Mouse (Mus musculus) hindbrain, embryonic 14.5 days (tissue): ENCODE results near the gene Mfsd14a. TPM values are rescaled to one million over a fixed set of nuclear protein-coding genes. Genes with fewer than 3 reads are reported as not detected.
"Not testable (repeated sequence)": the region's sequence is repeated elsewhere in the genome, so short reads cannot be mapped to it uniquely, and the experiment has no call there.

ENCODE experiments used
- ATAC-seq: fragments of 200-750 bp; cut with Nextera tagmentation; 2 replicates; pipeline ENCODE4 v1.8.0; 2017; ENCODE audit warnings: moderate number of reproducible peaks, mild to moderate bottlenecking, moderate TSS enrichment, moderate library complexity; ENCODE audit not compliant: low FRiP score
- DNase-seq: peaks from one replicate; pipeline ENCODE4 v3.0.0-alpha.2; 2015; ENCODE audit warnings: low spot score
- H3K27ac ChIP-seq: fragments of 300-500 bp; sonication (generic); 2 replicates; pipeline ENCODE4 v1.5.1; 2014; ENCODE audit warnings: mild to moderate bottlenecking, moderate library complexity
- H3K27me3 ChIP-seq: fragments of 300-500 bp; sonication (generic); 2 replicates; pipeline ENCODE4 v1.6.1; 2014; ENCODE audit warnings: mild to moderate bottlenecking, low read length, mixed read lengths; ENCODE audit not compliant: control insufficient read depth, insufficient read depth
- H3K36me3 ChIP-seq: fragments of 300-500 bp; sonication (generic); replicated peaks from 2 replicates; pipeline ENCODE4 v1.6.1; 2014; ENCODE audit not compliant: control insufficient read depth, insufficient read depth
- H3K4me1 ChIP-seq: fragments of 300-500 bp; sonication (generic); replicated peaks from 2 replicates; pipeline ENCODE4 v1.6.1; 2014; ENCODE audit warnings: antibody characterized with exemption, low read length, mixed read lengths; ENCODE audit not compliant: control insufficient read depth, insufficient read depth
- H3K4me2 ChIP-seq: fragments of 300-500 bp; sonication (generic); replicated peaks from 2 replicates; pipeline ENCODE4 v1.6.1; 2014; ENCODE audit warnings: mild to moderate bottlenecking, moderate library complexity
- H3K4me3 ChIP-seq: fragments of 300-500 bp; sonication (generic); replicated peaks from 2 replicates; pipeline ENCODE4 v1.5.1; 2014; ENCODE audit warnings: mild to moderate bottlenecking, low read length
- H3K9ac ChIP-seq: fragments of 300-500 bp; sonication (generic); 2 replicates; pipeline ENCODE4 v1.6.1; 2014
- H3K9me3 ChIP-seq: fragments of 300-500 bp; sonication (generic); 2 replicates; pipeline ENCODE4 v1.6.1; 2016; ENCODE audit warnings: low read length; ENCODE audit not compliant: control insufficient read depth
- WGBS: fragments of 180-500 bp; shearing (Covaris S2); extraction: QIAGEN DNeasy Blood & Tissue Kit; methylation state at CpG from one replicate; pipeline ENCODE4 v1.1.7; 2014; 5-methylcytosine and 5-hydroxymethylcytosine counted together
- polyA plus RNA-seq: library from polyadenylated mRNA; unstranded; fragments of >200 nt; fragmentation: Nextera tagmentation; extraction: Ambion mirVana; gene quantifications from 2 replicates; pipeline ENCODE4 v1.2.1, GENCODE M21; 2014

The Mfsd14a gene
- polyA plus RNA-seq, 1 experiment from 2014 or later: 71.2 TPM

DNA sequence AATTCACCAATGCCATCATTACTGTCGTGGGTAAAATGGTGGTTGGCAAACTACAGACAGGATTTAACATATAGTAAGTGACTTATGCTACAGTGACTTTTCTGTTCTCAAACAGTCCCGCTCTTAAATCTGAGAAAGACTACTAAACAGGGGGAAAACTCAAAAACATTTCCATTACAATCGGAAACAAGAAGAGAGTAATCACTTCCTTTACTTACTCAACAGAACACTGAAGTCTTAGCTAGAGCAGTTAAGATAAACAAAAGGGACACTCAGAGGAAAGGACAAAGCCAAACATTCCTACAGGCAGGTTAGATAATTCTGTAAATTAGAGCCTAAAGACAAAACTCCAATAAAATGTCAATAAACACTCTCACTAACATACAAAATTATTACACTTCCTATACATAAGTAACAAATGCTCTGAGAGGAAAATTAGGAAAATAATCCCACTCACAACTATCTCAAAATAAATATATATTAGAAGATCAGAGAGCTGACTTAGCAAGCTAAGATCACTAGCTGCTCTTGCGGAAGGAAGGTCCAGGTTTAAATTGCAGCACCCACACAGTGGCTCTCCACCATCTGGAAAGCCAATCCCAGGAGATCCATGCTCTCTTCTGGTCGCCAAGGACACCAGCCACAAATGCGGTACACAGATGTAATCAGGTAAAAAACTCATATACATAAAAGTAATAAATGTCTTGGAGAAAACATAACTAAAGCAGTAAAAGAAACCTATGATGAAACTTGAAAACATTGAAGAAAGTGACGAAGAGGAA is 6.1 kb downstream of the Mfsd14a start:
- H3K4me2 ChIP-seq: no peak overlapping the region
- H3K27ac ChIP-seq: no peak overlapping the region
- H3K9ac ChIP-seq: no peak overlapping the region
- no peak overlapping the region for H3K4me3 ChIP-seq
- DNase-seq (no peak), ATAC-seq (no peak)
- H3K9me3 ChIP-seq: no peaks in the 10 kb centered on the region
- no peaks in the 10 kb centered on the region for H3K36me3 ChIP-seq
- H3K4me1 ChIP-seq: peaks cover 41% of the 10 kb centered on the region
- H3K27me3 ChIP-seq: no peaks in the 10 kb centered on the region
- WGBS: 80% methylated on average over 7 of the region's 7 CpGs

DNA sequence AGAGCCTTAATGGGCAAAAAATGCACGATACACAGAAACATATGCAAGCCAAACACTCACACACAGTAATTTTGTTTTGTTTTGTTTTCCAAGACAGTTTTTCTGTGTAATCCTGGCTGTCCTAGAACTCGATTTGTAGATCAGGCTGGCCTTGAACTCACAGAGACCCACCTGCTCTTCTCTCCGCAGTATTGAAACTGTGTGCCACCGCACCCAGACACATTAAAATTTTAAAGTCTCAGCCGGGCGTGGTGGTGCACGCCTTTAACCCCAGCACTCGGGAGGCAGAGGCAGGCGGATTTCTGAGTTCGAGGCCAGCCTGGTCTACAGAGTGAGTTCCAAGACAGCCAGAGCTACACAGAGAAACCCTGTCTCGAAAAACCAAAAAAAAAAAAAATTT is 8.4 kb downstream of the Mfsd14a start:
- 0 out of 2 replicates have a peak, but pooled peaks cover 18% of the 10 kb centered on the region for H3K4me1 ChIP-seq
- not testable (repeated sequence) for H3K4me2 ChIP-seq, DNase-seq, H3K27ac ChIP-seq, H3K9me3 ChIP-seq, H3K4me3 ChIP-seq, H3K9ac ChIP-seq, H3K27me3 ChIP-seq, ATAC-seq, H3K36me3 ChIP-seq
- 94% methylated on average over 10 of the region's 11 CpGs for WGBS

- 0 out of 2 replicates have a peak, but pooled peaks cover 14% of the 10 kb centered on the region for H3K4me1 ChIP-seq
- no peak overlapping the region for H3K27ac ChIP-seq
- no peak for DNase-seq
- no peak overlapping the region for H3K9ac ChIP-seq
- H3K36me3 ChIP-seq: peaks cover 10% of the 10 kb centered on the region; the same call in 1 of the 2 replicates
- no peaks in the 10 kb centered on the region for H3K27me3 ChIP-seq
- no peak overlapping the region for H3K4me3 ChIP-seq
- H3K9me3 ChIP-seq: no peaks in the 10 kb centered on the region
- ATAC-seq: no peak
- WGBS: 69% methylated on average over 5 of the region's 5 CpGs
- H3K4me2 ChIP-seq: no peak overlapping the region
Measured at GRCm38 (mm10) chr3:116653278-116653945, 9.1 kb downstream of the Mfsd14a start.

- H3K9me3 ChIP-seq: no peaks in the 10 kb centered on the region
- no peak overlapping the region for H3K4me2 ChIP-seq
- H3K27ac ChIP-seq: no peak overlapping the region
- DNase-seq: no peak
- H3K4me1 ChIP-seq: 0 out of 2 replicates have a peak, but pooled peaks cover 14% of the 10 kb centered on the region
- peaks cover 18% of the 10 kb centered on the region for H3K36me3 ChIP-seq
- H3K4me3 ChIP-seq: no peak overlapping the region
- WGBS: 42% methylated on average over 3 of the region's 3 CpGs
- no peaks in the 10 kb centered on the region for H3K27me3 ChIP-seq
- no peak; the same call in 1 of the 2 replicates for ATAC-seq
- H3K9ac ChIP-seq: no peak overlapping the region
Measured at GRCm38 (mm10) chr3:116652033-116652446, 10.4 kb downstream of the Mfsd14a start.

- peaks cover 29% of the 10 kb centered on the region for H3K36me3 ChIP-seq
- H3K27me3 ChIP-seq: no peaks in the 10 kb centered on the region
- no peaks in the 10 kb centered on the region for H3K9me3 ChIP-seq
- no peak for ATAC-seq
- no peak overlapping the region for H3K4me3 ChIP-seq
- no peak overlapping the region for H3K9ac ChIP-seq
- WGBS: 98% methylated on average over 9 of the region's 9 CpGs
- H3K27ac ChIP-seq: no peak overlapping the region
- no peak overlapping the region for H3K4me2 ChIP-seq
- 0 out of 2 replicates have a peak, but pooled peaks cover 9% of the 10 kb centered on the region for H3K4me1 ChIP-seq
- no peak for DNase-seq
Measured at GRCm38 (mm10) chr3:116650698-116651097, 11.8 kb downstream of the Mfsd14a start.

- Histone ChIP-seq H3K27me3 (no peaks in the 10 kb centered on the region), H3K4me1 (0 out of 2 replicates have a peak, but pooled peaks cover 8% of the 10 kb centered on the region), H3K9me3 (no peaks in the 10 kb centered on the region), H3K36me3 (peaks cover 47% of the 10 kb centered on the region), H3K27ac (no peak overlapping the region), H3K4me2 (no peak overlapping the region), H3K4me3 (no peak overlapping the region), H3K9ac (no peak overlapping the region)
- 97% methylated on average over 7 of the region's 7 CpGs for WGBS
- ATAC-seq (no peak), DNase-seq (no peak)
Measured at GRCm38 (mm10) chr3:116648805-116649204, 13.7 kb downstream of the Mfsd14a start.

GRCm38 (mm10) chr3:116646387-116646786 is 16.1 kb downstream of the Mfsd14a start:
- DNase-seq (no peak), ATAC-seq (no peak)
- H3K4me1 ChIP-seq: no peaks in the 10 kb centered on the region
- no peaks in the 10 kb centered on the region for H3K9me3 ChIP-seq
- H3K27ac ChIP-seq: no peak overlapping the region
- no peak overlapping the region for H3K4me2 ChIP-seq
- H3K4me3 ChIP-seq: no peak overlapping the region
- no peaks in the 10 kb centered on the region for H3K27me3 ChIP-seq
- 88% methylated on average over 1 of the region's 1 CpGs for WGBS
- H3K9ac ChIP-seq: no peak overlapping the region
- peaks cover 70% of the 10 kb centered on the region for H3K36me3 ChIP-seq

DNA sequence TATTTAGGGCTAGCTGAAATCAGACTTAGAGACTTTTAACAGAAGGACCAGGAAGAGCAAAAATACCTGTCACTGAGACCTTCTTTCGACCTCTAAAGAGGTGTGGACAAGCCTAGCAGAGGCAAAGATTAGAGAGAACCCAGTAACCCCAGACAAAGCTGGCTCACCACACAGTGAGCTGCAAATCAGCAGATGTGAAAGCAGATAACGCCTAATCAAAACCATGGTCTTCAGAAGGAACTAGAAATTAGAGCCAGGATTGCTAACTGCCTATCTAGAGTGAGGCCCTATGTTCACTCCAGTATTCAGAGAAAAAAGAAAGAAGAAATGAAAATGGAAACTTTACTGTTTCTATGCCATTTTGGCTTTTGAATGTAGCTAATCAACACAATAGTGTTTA is 20.1 kb downstream of the Mfsd14a start:
- H3K4me3 ChIP-seq: no peak overlapping the region
- DNase-seq (no peak), ATAC-seq (no peak)
- no peak overlapping the region for H3K9ac ChIP-seq
- H3K9me3 ChIP-seq: no peaks in the 10 kb centered on the region
- H3K36me3 ChIP-seq: peaks cover 95% of the 10 kb centered on the region
- no peak overlapping the region for H3K4me2 ChIP-seq
- 95% methylated on average over 2 of the region's 2 CpGs for WGBS
- no peak overlapping the region for H3K27ac ChIP-seq
- no peaks in the 10 kb centered on the region for H3K27me3 ChIP-seq
- H3K4me1 ChIP-seq: no peaks in the 10 kb centered on the region

GRCm38 (mm10) chr3:116641811-116642371 is 20.6 kb downstream of the Mfsd14a start:
- H3K4me2 ChIP-seq: no peak overlapping the region
- H3K4me1 ChIP-seq: no peaks in the 10 kb centered on the region
- no peaks in the 10 kb centered on the region for H3K9me3 ChIP-seq
- peaks cover 95% of the 10 kb centered on the region for H3K36me3 ChIP-seq
- DNase-seq (no peak), ATAC-seq (no peak)
- WGBS: 93% methylated on average over 6 of the region's 6 CpGs
- no peak overlapping the region for H3K4me3 ChIP-seq
- H3K27me3 ChIP-seq: no peaks in the 10 kb centered on the region
- no peak overlapping the region for H3K27ac ChIP-seq
- H3K9ac ChIP-seq: no peak overlapping the region
